Mouse (Mus musculus) kidney, embryonic 16.5 days (tissue): ENCODE data around the gene 6430531B16Rik. TPM values are rescaled to one million over a fixed set of nuclear protein-coding genes. Genes with fewer than 3 reads are reported as not detected.
A peak's percentile ranks its signal among the peaks of the same experiment; 100 is the strongest.

Experiments used
- ATAC-seq: fragments of 200-750 bp; cut with Nextera tagmentation; 2 replicates; pipeline ENCODE4 v1.8.0; 2017; ENCODE audit warnings: moderate TSS enrichment; ENCODE audit not compliant: low FRiP score, low TSS enrichment
- H3K27ac ChIP-seq: fragments of 300-500 bp; sonication (generic); 2 replicates; pipeline ENCODE4 v1.5.1; 2014; ENCODE audit warnings: low read length
- H3K27me3 ChIP-seq: fragments of 300-500 bp; sonication (generic); 2 replicates; pipeline ENCODE4 v1.6.1; 2014; ENCODE audit warnings: low read length, control low read depth, mixed read lengths; ENCODE audit not compliant: insufficient read depth
- H3K36me3 ChIP-seq: fragments of 300-500 bp; sonication (generic); 2 replicates; pipeline ENCODE4 v1.6.1; 2014; ENCODE audit warnings: low read length, control low read depth, mixed read lengths; ENCODE audit not compliant: insufficient read depth
- H3K4me1 ChIP-seq: fragments of 300-500 bp; sonication (generic); 2 replicates; pipeline ENCODE4 v1.6.1; 2014; ENCODE audit warnings: low read length, control low read depth, mixed read lengths; ENCODE audit not compliant: insufficient read depth
- H3K4me2 ChIP-seq: fragments of 300-500 bp; sonication (generic); replicated peaks from 2 replicates; pipeline ENCODE4 v1.6.1; 2014; ENCODE audit warnings: low read depth, low read length
- H3K4me3 ChIP-seq: fragments of 300-500 bp; sonication (generic); 2 replicates; pipeline ENCODE4 v1.5.1; 2014; ENCODE audit warnings: mild to moderate bottlenecking, low read length
- H3K9ac ChIP-seq: fragments of 300-500 bp; sonication (generic); replicated peaks from 2 replicates; pipeline ENCODE4 v1.6.1; 2014; ENCODE audit warnings: low read length
- H3K9me3 ChIP-seq: fragments of 300-500 bp; sonication (generic); 2 replicates; pipeline ENCODE4 v1.6.1; 2016; ENCODE audit warnings: low read length, control low read depth
- WGBS: fragments of 180-500 bp; shearing (Covaris S2); extraction: QIAGEN DNeasy Blood & Tissue Kit; methylation state at CpG from one replicate; pipeline ENCODE4 v1.1.7; 2014; 5-methylcytosine and 5-hydroxymethylcytosine counted together
- polyA plus RNA-seq: library from polyadenylated mRNA; unstranded; fragments of >200 nt; fragmentation: Nextera tagmentation; extraction: Ambion mirVana; gene quantifications from 2 replicates; pipeline ENCODE4 v1.2.1, GENCODE M21; 2015

The 6430531B16Rik gene
- polyA plus RNA-seq, 1 experiment from 2014 or later = 0.71 TPM

GRCm38 (mm10) chr7:139945516-139945915, 33.0 kb downstream of the 6430531B16Rik start:
- H3K4me1 ChIP-seq = peaks cover 8% of the 10 kb centered on the region; the same call in 1 of the 2 replicates
- peaks cover 64% of the 10 kb centered on the region for H3K27me3 ChIP-seq
- H3K27ac ChIP-seq = no peak overlapping the region
- H3K4me2 ChIP-seq = no peak overlapping the region
- no peak overlapping the region for H3K9ac ChIP-seq
- H3K4me3 ChIP-seq = no peak overlapping the region
- H3K9me3 ChIP-seq = no peaks in the 10 kb centered on the region
- WGBS = 19% methylated on average over 5 of the region's 5 CpGs
- ATAC-seq = no peak
- no peaks in the 10 kb centered on the region for H3K36me3 ChIP-seq

DNA sequence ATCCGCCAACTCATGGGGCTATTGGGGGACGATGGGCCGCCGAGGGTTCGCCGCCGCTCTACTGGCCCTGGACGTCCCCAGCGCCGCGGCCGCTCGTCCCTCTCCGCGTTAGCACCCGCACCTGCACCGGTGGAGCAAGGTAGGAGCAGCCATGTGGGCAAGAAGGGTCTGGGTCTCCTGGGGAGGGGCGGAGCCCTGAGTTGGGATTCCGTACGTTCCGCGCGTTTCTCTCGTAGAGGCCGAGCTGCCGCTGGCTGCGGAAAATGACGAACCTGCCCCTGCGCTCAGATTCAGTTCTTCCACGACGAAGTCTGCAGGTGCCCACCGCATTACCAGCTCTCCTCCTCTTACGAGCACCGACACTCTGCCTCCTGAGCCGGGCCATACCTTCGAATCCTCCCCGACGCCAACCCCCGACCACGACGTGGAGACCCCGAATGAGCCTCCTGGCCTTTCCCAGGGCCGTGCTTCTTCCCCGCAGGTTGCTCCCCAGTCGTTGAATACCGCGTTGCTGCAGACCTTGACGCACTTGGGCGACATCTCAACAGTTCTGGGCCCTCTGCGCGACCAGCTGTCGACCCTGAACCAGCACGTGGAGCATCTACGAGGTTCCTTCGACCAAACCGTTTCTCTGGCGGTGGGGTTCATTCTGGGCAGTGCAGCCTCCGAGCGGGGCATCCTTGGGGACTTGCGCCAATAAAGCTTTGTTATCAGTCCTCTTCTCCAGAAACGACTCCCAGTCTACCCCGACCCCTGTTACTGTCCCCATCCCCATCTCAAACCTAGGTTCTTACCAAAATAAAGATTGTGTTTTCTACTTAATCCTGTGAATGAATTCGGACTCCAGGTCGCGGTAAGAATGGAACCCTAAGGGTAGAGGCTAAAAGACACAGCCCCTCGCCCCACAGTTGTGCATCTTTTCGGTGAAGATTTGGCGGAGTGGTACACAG, 34.0 kb downstream of the 6430531B16Rik start:
- Histone ChIP-seq H3K36me3 (no peaks in the 10 kb centered on the region), H3K9me3 (no peaks in the 10 kb centered on the region), H3K4me1 (peaks cover 8% of the 10 kb centered on the region; the same call in 1 of the 2 replicates), H3K4me3 (peak overlapping the region; percentile 41), H3K4me2 (peak overlapping the region; percentile 52), H3K27me3 (peaks cover 64% of the 10 kb centered on the region), H3K9ac (0 out of 2 replicates have a peak overlapping the region, but pooled peaks have one; percentile 17), H3K27ac (no peak overlapping the region)
- WGBS = 3% methylated on average over 67 of the region's 68 CpGs
- 0 out of 2 replicates have a peak, but pooled peaks have one; percentile 30 for ATAC-seq

DNA sequence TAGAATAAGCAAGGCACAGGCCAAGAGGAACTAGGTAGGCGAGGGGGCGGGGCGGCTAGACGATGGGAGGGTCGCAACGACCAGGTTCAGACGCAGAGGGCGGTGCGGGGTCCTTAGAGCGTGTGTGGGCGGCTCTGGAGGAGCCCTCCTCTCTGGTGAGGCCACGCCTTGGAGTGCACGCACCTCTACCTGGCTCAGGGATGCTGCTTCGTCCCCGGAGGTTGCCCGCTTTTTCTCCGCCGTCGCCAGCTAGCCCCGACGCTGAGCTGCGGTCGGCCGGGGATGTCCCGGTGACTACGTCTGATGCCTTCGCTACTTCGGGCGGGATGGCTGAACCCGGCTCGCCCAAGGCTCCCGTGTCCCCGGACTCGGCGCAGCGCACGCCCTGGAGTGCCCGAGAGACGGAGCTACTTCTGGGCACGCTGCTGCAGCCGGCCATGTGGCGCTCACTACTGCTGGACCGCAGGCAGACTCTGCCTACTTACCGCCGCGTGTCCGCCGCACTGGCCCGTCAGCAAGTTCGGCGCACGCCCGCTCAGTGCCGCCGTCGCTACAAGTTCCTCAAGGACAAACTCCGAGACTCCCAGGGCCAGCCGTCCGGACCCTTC, 34.8 kb downstream of the 6430531B16Rik start, which contains the start of gene Utf1:
TSS of gene Utf1 (plus strand) at position 116 of the 608 bp plus-strand sequence.
- no peak within 1 kb of the TSS for H3K27ac ChIP-seq
- under 1% methylated on average over 58 of the region's 59 CpGs for WGBS
- H3K4me2 ChIP-seq = peak within 1 kb of the TSS; percentile 52
- H3K36me3 ChIP-seq = no peaks in the 10 kb centered on the region
- ATAC-seq = peak; percentile 71
- peaks cover 8% of the 10 kb centered on the region; the same call in 1 of the 2 replicates for H3K4me1 ChIP-seq
- peaks cover 64% of the 10 kb centered on the region for H3K27me3 ChIP-seq
- H3K9me3 ChIP-seq = no peaks in the 10 kb centered on the region
- H3K4me3 ChIP-seq = peak within 1 kb of the TSS; percentile 41
- 0 out of 2 replicates have a peak within 1 kb of the TSS, but pooled peaks have one; percentile 17 for H3K9ac ChIP-seq

GRCm38 (mm10) chr7:139940476-139941209, 37.9 kb downstream of the 6430531B16Rik start:
- H3K4me3 ChIP-seq = no peak overlapping the region
- H3K4me2 ChIP-seq = no peak overlapping the region
- no peak overlapping the region for H3K9ac ChIP-seq
- no peak for ATAC-seq
- H3K27ac ChIP-seq = no peak overlapping the region
- WGBS = 62% methylated on average over 16 of the region's 16 CpGs
- H3K36me3 ChIP-seq = no peaks in the 10 kb centered on the region
- H3K27me3 ChIP-seq = peaks cover 49% of the 10 kb centered on the region
- H3K9me3 ChIP-seq = no peaks in the 10 kb centered on the region
- peaks cover 8% of the 10 kb centered on the region; the same call in 1 of the 2 replicates for H3K4me1 ChIP-seq

GRCm38 (mm10) chr7:139937810-139938209, 40.7 kb downstream of the 6430531B16Rik start:
- no peaks in the 10 kb centered on the region for H3K4me1 ChIP-seq
- no peak overlapping the region for H3K4me2 ChIP-seq
- no peak overlapping the region for H3K4me3 ChIP-seq
- H3K27ac ChIP-seq = no peak overlapping the region
- no peaks in the 10 kb centered on the region for H3K36me3 ChIP-seq
- peaks cover 21% of the 10 kb centered on the region for H3K27me3 ChIP-seq
- no peak for ATAC-seq
- H3K9me3 ChIP-seq = no peaks in the 10 kb centered on the region
- H3K9ac ChIP-seq = no peak overlapping the region
- WGBS = 65% methylated on average over 5 of the region's 5 CpGs

DNA sequence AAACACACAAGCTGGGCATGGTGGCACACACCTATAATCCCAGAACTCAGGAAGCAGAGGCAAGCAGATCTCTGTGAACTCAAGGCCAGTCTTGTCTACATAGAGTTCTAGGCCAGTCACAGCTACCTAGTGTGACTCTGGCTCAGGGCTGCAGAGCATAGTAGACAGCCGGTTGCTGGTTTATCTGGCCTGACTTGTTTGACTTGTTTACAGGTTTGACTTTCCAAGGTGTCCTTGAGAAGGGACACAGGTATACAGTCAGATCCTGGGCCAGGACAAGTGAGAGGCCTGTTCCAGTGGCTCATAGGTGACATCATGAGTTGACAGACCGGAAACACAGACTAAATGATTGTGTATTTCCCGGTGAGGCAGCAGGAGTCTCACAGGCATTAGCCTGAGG, 41.4 kb downstream of the 6430531B16Rik start:
- no peak overlapping the region for H3K9ac ChIP-seq
- no peaks in the 10 kb centered on the region for H3K36me3 ChIP-seq
- no peaks in the 10 kb centered on the region for H3K4me1 ChIP-seq
- H3K27ac ChIP-seq = no peak overlapping the region
- H3K27me3 ChIP-seq = peaks cover 14% of the 10 kb centered on the region
- ATAC-seq = no peak
- 71% methylated on average over 3 of the region's 3 CpGs for WGBS
- no peaks in the 10 kb centered on the region for H3K9me3 ChIP-seq
- H3K4me3 ChIP-seq = no peak overlapping the region
- H3K4me2 ChIP-seq = no peak overlapping the region

- Histone ChIP-seq H3K27me3 (peaks cover 10% of the 10 kb centered on the region), H3K4me1 (no peaks in the 10 kb centered on the region), H3K9me3 (no peaks in the 10 kb centered on the region), H3K9ac (no peak overlapping the region), H3K36me3 (no peaks in the 10 kb centered on the region), H3K27ac (no peak overlapping the region), H3K4me2 (no peak overlapping the region), H3K4me3 (no peak overlapping the region)
- 89% methylated on average over 10 of the region's 10 CpGs for WGBS
- no peak for ATAC-seq
Measured at GRCm38 (mm10) chr7:139936705-139937104, 41.9 kb downstream of the 6430531B16Rik start.

DNA sequence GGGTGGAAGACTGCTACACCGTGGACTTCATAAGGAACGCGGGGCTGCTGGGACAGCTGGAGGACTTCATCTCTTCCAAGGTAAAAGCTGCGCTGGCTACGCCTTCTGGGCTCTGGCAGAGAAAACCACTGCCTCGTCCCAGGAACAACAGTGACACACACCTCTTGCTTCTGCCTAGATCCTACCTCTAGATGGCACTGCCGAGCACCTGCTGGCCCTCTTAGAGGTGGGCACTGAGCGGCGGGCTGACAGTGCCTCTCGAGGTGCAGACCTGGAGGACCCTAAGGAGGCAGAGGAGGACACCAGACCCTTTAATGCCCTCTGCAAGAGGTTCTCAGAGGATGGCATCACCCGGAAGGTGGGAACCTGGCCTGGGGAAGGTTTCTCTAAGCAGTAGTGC, 47.8 kb downstream of the 6430531B16Rik start:
- Histone ChIP-seq H3K9ac (no peak overlapping the region), H3K9me3 (no peaks in the 10 kb centered on the region), H3K4me2 (no peak overlapping the region), H3K4me3 (no peak overlapping the region), H3K27me3 (no peaks in the 10 kb centered on the region), H3K36me3 (no peaks in the 10 kb centered on the region), H3K4me1 (no peaks in the 10 kb centered on the region), H3K27ac (no peak overlapping the region)
- WGBS = 21% methylated on average over 11 of the region's 11 CpGs
- ATAC-seq = 0 out of 2 replicates have a peak, but pooled peaks have one; percentile 53
